Mouse (Mus musculus) gastrocnemius, postnatal 4 days (tissue): ENCODE results near the gene Sema3g. TPM values are rescaled to one million over a fixed set of nuclear protein-coding genes. Genes with fewer than 3 reads are reported as not detected.

Experiments
- DNase-seq, 2 experiments: peaks; one replicate each; pipeline ENCODE4 v3.0.0; 2021 to 2022; ENCODE audit warnings: low spot score in 2 of 2, mixed read lengths in 2 of 2
- total RNA-seq, 2 experiments: library from RNA; stranded (reverse); gene quantifications; 2 replicates each; pipeline ENCODE4 v1.2.3; 2021

The Sema3g gene
- total RNA-seq, 2 experiments from 2014 or later, result 11.5 to 11.6 TPM

GRCm38 (mm10) chr14:31230442-31230841 is 12.8 kb downstream of the Sema3g start:
- DNase-seq, result no peak

- no peak for DNase-seq
Observed at GRCm38 (mm10) chr14:31232404-31233069, 14.9 kb downstream of the Sema3g start.

DNA sequence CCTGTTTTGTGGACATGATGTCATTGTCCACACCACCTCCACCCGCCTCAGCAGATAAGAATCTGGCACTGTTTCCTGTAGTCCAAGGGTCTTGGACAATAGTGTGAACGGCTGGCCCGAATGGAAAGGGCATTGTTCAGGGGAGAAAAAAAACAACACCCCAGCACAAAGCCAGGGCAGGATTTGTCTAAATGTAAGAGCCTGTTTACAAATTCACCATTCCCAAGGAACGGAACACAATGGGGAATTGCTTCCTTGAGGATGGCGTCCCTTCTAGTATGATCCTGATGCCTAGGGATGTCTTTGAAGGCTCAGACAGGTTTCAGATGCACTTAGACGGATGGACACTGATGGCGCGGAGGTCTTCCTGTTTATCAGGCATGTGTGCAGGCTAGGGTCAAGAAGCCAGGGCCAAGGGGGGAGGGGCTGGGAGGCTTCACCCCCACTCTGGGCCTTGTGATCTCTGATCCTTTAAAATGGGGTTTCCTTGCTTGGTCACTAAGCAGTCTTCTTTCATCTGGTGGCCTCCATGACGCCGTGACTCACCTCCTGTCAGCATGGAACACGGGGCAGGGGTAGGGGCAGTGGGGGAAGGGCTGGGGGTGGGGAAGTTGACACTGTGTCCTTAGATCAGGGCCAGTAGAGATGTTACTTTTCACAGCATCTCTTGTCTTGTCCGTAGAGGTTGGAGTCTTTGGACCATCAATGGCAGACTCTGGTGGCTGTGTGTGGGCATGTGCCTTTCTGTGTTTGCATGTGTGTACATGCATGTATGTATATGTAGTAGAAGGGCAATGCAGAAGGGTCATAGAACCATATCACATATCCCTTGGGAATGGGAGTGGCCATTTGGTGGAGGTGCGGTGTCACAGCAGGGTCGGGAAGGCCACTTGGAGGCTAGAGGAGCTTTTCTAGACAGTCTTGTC is 15.7 kb downstream of the Sema3g start:
- DNase-seq, result no peak

DNA sequence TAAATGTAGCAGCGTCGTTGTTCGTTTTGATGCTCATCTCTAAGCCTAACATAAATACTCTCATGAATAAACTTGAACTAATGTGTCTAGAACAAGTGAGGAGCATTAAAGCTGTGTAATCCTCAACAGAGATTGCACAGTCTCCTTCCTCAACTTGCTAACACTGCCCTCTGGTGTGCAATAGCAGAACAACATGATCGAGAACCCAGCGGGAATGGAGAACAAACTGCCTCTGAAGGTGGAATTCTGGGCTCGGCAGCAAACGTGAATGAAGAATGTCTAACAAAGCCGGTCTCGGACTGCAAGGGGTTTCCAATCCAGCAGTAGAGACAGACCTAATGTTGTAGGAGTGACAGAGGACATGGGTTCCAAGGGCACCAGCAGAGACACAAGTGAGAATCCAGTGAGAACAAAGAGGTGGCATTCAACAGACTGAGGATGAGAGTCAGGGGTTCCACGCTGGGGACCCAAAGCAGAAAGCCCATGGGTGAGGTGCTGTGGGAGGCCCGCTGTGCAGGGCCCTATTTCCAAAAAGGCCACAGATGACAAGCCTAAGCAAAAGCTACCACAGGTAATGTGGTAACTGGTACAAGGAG is 16.4 kb downstream of the Sema3g start:
- DNase-seq, result peak; percentile 66 to 81

- peak in 1 of 2 experiments; percentile 70 for DNase-seq
Observed at GRCm38 (mm10) chr14:31237101-31237882, 19.6 kb downstream of the Sema3g start.

GRCm38 (mm10) chr14:31240528-31240927 is 22.9 kb downstream of the Sema3g start:
- DNase-seq, result no peak

GRCm38 (mm10) chr14:31244777-31245176 is 27.1 kb downstream of the Sema3g start:
- DNase-seq, result no peak

- DNase-seq, result no peak
Observed at GRCm38 (mm10) chr14:31245946-31246345, 28.3 kb downstream of the Sema3g start.

- no peak for DNase-seq
Observed at GRCm38 (mm10) chr14:31248396-31248795, 30.7 kb downstream of the Sema3g start.

GRCm38 (mm10) chr14:31250222-31251083 is 32.8 kb downstream of the Sema3g start:
- no peak for DNase-seq

- peak; percentile 96 for DNase-seq
Observed at GRCm38 (mm10) chr14:31251084-31251604, 33.5 kb downstream of the Sema3g start, which contains the start of the genes Phf7 and Bap1. TSS of gene Phf7 (minus strand) at chr14:31251317. TSS of gene Bap1 (plus strand) at chr14:31251450.

- DNase-seq, result no peak
Observed at GRCm38 (mm10) chr14:31251626-31252025, 34.0 kb downstream of the Sema3g start.

GRCm38 (mm10) chr14:31252091-31252490 is 34.4 kb downstream of the Sema3g start:
- DNase-seq, result no peak

- no peak for DNase-seq
Observed at GRCm38 (mm10) chr14:31258476-31259050, 40.9 kb downstream of the Sema3g start.

GRCm38 (mm10) chr14:31260374-31260773 is 42.7 kb downstream of the Sema3g start:
- DNase-seq, result no peak

DNA sequence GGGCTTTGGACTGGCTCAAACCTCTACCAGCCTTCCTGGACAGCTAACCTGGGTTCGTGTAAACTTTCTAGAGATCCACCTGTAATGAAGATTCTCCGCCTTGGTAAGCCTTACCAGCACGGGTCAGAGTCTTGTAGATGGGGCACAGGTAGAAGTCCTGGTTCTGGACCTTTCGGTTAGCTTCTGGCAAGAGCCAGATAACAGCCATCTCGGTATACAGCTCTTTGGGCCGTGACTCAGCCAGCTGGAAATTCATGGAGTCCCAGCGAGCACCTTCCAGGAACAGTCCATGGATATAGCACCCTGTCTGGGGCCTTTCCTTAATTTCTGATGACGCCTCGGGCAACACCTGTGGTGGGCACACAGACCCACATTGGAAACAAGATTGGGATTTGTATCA is 43.3 kb downstream of the Sema3g start:
- no peak for DNase-seq

DNA sequence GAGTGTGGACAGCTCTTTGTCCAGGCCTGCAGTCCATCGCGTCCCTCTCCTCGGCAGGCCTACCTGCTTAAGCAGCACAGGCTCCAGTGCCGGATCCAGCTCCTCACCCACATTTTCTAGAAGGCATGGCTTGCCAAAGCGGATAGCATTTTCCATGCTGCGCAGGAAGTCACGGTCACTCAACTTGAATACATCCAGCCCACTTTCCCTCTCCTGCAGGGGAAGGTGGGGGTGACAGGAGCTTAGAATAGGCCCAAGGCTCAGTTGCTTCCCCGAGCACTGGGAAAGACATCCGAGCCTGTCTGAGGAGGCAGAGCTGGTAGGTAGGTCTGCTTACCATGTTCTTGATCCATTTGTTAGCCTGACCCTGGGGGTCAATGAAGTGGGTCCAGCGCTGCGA is 50.0 kb downstream of the Sema3g start:
- DNase-seq, result no peak

DNA sequence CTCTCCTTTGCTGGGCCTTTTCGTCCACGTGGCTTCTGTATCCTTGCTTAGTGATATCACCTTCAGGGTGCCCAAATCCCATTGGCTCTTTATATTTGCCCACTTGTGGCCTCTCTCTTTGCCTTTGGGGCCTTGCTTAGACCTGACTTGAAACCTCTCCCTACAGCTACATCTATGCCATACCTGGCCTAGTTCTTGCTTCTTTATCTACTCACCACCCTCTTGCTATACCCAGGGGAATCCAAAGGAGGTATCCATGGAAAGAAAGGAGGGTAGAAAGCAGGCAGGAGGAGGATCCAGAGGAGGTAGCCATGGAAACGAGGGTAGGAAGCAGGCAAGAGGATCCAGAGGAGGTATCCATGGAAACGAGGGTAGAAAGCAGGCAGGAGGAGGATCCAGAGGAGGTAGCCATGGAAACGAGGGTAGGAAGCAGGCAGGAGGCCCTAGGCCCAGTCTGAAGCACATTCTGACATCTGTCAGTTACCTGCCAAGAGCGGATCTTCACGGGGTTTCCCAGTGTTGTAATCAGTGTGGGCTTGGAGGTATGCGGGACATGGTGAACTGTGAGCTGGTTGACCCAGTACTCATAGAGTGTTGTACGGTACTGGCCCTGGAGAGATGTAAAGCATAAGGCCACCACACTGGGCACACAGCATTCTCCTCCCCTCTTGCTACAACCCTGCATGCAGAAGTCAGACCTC is 50.8 kb downstream of the Sema3g start:
- no peak for DNase-seq
